Mouse (Mus musculus): ENCODE measurements around the gene Serhl. TPM values are rescaled to one million over a fixed set of nuclear protein-coding genes. Genes with fewer than 3 reads are reported as not detected.
"Not testable (repeated sequence)": the region's sequence is repeated elsewhere in the genome, so short reads cannot be mapped to it uniquely, and the experiment has no call there.

Gene Serhl
- polyA plus RNA-seq, 1 experiment from 2014 or later = 61.0 TPM

- 74% methylated on average over 3 of the region's 3 CpGs for WGBS
- not testable (repeated sequence) for H3K4me1 ChIP-seq (ENCODE audit: control insufficient read depth, insufficient read depth, low read length); H3K9me3 ChIP-seq (replicated peaks; ENCODE audit: control insufficient read depth, low read length); H3K9ac ChIP-seq (ENCODE audit: low read length); H3K4me2 ChIP-seq (ENCODE audit: low read depth, low read length); ATAC-seq (ENCODE audit: insufficient read depth, low FRiP score); H3K27ac ChIP-seq (ENCODE audit: low read length); H3K27me3 ChIP-seq (ENCODE audit: control insufficient read depth, insufficient read depth, low read length); H3K4me3 ChIP-seq (replicated peaks; ENCODE audit: low read length)
- peaks cover 18% of the 10 kb centered on the region for H3K36me3 ChIP-seq (ENCODE audit: control insufficient read depth, insufficient read depth, low read length)
Measured at GRCm38 (mm10) chr15:83127037-83127436, 37.7 kb downstream of the Serhl start.

GRCm38 (mm10) chr15:83129530-83130231, 40.4 kb downstream of the Serhl start:
- Histone ChIP-seq H3K27ac (ENCODE audit: low read length) (no peak overlapping the region), H3K4me2 (ENCODE audit: low read depth, low read length) (no peak overlapping the region), H3K36me3 (ENCODE audit: control insufficient read depth, insufficient read depth, low read length) (peaks cover 28% of the 10 kb centered on the region), H3K9me3 (replicated peaks; ENCODE audit: control insufficient read depth, low read length) (no peaks in the 10 kb centered on the region), H3K4me1 (ENCODE audit: control insufficient read depth, insufficient read depth, low read length) (no peaks in the 10 kb centered on the region), H3K27me3 (ENCODE audit: control insufficient read depth, insufficient read depth, low read length) (no peaks in the 10 kb centered on the region), H3K4me3 (replicated peaks; ENCODE audit: low read length) (no peak overlapping the region), H3K9ac (ENCODE audit: low read length) (no peak overlapping the region)
- no peak for ATAC-seq (ENCODE audit: insufficient read depth, low FRiP score)
- 86% methylated on average over 7 of the region's 7 CpGs for WGBS

GRCm38 (mm10) chr15:83134671-83135070, 45.4 kb downstream of the Serhl start:
- Histone ChIP-seq H3K27ac (ENCODE audit: low read length) (no peak overlapping the region), H3K4me2 (ENCODE audit: low read depth, low read length) (no peak overlapping the region), H3K4me1 (ENCODE audit: control insufficient read depth, insufficient read depth, low read length) (no peaks in the 10 kb centered on the region), H3K4me3 (replicated peaks; ENCODE audit: low read length) (no peak overlapping the region), H3K9ac (ENCODE audit: low read length) (no peak overlapping the region), H3K9me3 (replicated peaks; ENCODE audit: control insufficient read depth, low read length) (no peaks in the 10 kb centered on the region), H3K36me3 (ENCODE audit: control insufficient read depth, insufficient read depth, low read length) (peaks cover 43% of the 10 kb centered on the region), H3K27me3 (ENCODE audit: control insufficient read depth, insufficient read depth, low read length) (no peaks in the 10 kb centered on the region)
- no peak for ATAC-seq (ENCODE audit: insufficient read depth, low FRiP score)
- WGBS = 87% methylated on average over 6 of the region's 6 CpGs

GRCm38 (mm10) chr15:83135654-83136053, 46.3 kb downstream of the Serhl start:
- H3K9me3 ChIP-seq (replicated peaks; ENCODE audit: control insufficient read depth, low read length) = no peaks in the 10 kb centered on the region
- no peak overlapping the region for H3K9ac ChIP-seq (ENCODE audit: low read length)
- 77% methylated on average over 2 of the region's 2 CpGs for WGBS
- H3K4me2 ChIP-seq (ENCODE audit: low read depth, low read length) = no peak overlapping the region
- no peaks in the 10 kb centered on the region for H3K27me3 ChIP-seq (ENCODE audit: control insufficient read depth, insufficient read depth, low read length)
- no peak for ATAC-seq (ENCODE audit: insufficient read depth, low FRiP score)
- H3K27ac ChIP-seq (ENCODE audit: low read length) = no peak overlapping the region
- H3K36me3 ChIP-seq (ENCODE audit: control insufficient read depth, insufficient read depth, low read length) = peaks cover 43% of the 10 kb centered on the region
- peaks cover 3% of the 10 kb centered on the region; the same call in 1 of the 2 replicates for H3K4me1 ChIP-seq (ENCODE audit: control insufficient read depth, insufficient read depth, low read length)
- no peak overlapping the region for H3K4me3 ChIP-seq (replicated peaks; ENCODE audit: low read length)

DNA sequence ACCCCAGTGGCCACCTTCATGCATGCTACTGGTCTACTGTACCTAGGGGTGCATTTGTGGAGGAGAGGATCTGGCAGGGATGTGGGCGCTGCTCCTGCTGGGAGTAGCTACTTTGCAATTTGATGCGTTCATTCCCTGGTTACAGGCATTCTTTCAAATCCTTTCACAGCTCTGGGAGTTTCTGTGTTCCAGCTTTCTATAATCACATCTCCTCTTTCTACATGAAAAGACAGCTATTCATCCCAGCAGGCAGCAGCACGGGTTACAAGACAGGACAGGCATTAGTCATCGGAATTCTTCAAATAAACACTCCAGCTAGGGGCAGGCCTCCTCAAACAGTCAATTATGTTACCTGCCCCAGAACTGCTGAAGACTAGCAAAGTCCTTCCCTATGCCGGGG, 53.6 kb downstream of the Serhl start:
- Histone ChIP-seq H3K27me3 (ENCODE audit: control insufficient read depth, insufficient read depth, low read length) (no peaks in the 10 kb centered on the region), H3K4me1 (ENCODE audit: control insufficient read depth, insufficient read depth, low read length) (peaks cover 33% of the 10 kb centered on the region), H3K9ac (ENCODE audit: low read length) (no peak overlapping the region; the same call in 1 of the 2 replicates), H3K27ac (ENCODE audit: low read length) (peak overlapping the region; percentile 84), H3K4me2 (ENCODE audit: low read depth, low read length) (no peak overlapping the region), H3K4me3 (replicated peaks; ENCODE audit: low read length) (no peak overlapping the region), H3K9me3 (replicated peaks; ENCODE audit: control insufficient read depth, low read length) (no peaks in the 10 kb centered on the region), H3K36me3 (ENCODE audit: control insufficient read depth, insufficient read depth, low read length) (peaks cover 7% of the 10 kb centered on the region; the same call in 1 of the 2 replicates)
- peak; percentile 53; the same call in 1 of the 2 replicates for ATAC-seq (ENCODE audit: insufficient read depth, low FRiP score)
- 31% methylated on average over 5 of the region's 5 CpGs for WGBS

DNA sequence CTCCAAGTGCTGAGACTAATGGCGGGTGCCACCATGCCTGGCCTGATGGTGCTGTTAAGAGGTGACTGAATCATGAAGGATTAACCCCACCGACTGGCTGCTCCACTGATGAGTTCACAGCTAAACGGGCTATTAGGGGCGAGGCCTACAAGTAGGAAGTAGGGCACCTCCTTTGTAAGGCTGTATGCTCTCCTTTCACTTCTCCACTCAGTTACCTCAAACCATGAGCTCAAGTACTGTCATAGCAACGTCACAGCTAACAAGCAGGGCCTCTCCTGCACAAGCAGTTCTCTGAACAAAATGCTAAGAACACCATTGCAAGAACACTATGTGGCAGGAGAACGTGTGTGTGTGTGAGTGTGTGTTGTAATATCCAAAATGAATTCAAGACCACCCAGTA, 56.2 kb downstream of the Serhl start:
- Histone ChIP-seq H3K4me2 (ENCODE audit: low read depth, low read length) (no peak overlapping the region), H3K27me3 (ENCODE audit: control insufficient read depth, insufficient read depth, low read length) (no peaks in the 10 kb centered on the region), H3K9me3 (replicated peaks; ENCODE audit: control insufficient read depth, low read length) (no peaks in the 10 kb centered on the region), H3K27ac (ENCODE audit: low read length) (no peak overlapping the region), H3K4me1 (ENCODE audit: control insufficient read depth, insufficient read depth, low read length) (peaks cover 38% of the 10 kb centered on the region), H3K36me3 (ENCODE audit: control insufficient read depth, insufficient read depth, low read length) (0 out of 2 replicates have a peak, but pooled peaks cover 5% of the 10 kb centered on the region), H3K4me3 (replicated peaks; ENCODE audit: low read length) (no peak overlapping the region), H3K9ac (ENCODE audit: low read length) (no peak overlapping the region)
- no peak for ATAC-seq (ENCODE audit: insufficient read depth, low FRiP score)
- 77% methylated on average over 6 of the region's 6 CpGs for WGBS

DNA sequence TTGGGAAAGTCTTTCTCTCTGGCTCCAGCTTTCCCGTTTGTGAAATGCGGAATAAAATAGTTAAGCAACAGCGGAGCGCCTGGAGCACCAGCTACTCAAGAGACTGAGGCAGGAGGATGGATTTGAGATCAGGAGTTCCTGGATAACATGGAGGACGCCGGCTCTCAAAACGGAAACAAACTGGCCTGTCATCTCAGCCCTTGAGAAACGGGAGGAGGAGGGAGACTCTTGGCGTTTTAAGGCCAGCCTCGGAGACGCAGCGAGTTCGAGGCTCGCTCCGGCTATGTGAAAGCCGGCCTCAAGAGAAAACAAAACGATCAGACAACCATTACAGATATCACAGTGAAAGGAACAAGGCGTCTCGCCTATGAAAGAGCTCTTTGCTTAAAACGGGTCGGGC, 59.1 kb downstream of the Serhl start:
- Histone ChIP-seq H3K27ac (ENCODE audit: low read length) (peak overlapping the region; percentile 97), H3K27me3 (ENCODE audit: control insufficient read depth, insufficient read depth, low read length) (no peaks in the 10 kb centered on the region), H3K4me2 (ENCODE audit: low read depth, low read length) (peak overlapping the region; percentile 78), H3K9me3 (replicated peaks; ENCODE audit: control insufficient read depth, low read length) (no peaks in the 10 kb centered on the region), H3K9ac (ENCODE audit: low read length) (peak overlapping the region; percentile 97), H3K4me1 (ENCODE audit: control insufficient read depth, insufficient read depth, low read length) (peaks cover 17% of the 10 kb centered on the region), H3K4me3 (replicated peaks; ENCODE audit: low read length) (peak overlapping the region; percentile 81), H3K36me3 (ENCODE audit: control insufficient read depth, insufficient read depth, low read length) (0 out of 2 replicates have a peak, but pooled peaks cover 5% of the 10 kb centered on the region)
- 2% methylated on average over 21 of the region's 21 CpGs for WGBS
- no peak for ATAC-seq (ENCODE audit: insufficient read depth, low FRiP score)

DNA sequence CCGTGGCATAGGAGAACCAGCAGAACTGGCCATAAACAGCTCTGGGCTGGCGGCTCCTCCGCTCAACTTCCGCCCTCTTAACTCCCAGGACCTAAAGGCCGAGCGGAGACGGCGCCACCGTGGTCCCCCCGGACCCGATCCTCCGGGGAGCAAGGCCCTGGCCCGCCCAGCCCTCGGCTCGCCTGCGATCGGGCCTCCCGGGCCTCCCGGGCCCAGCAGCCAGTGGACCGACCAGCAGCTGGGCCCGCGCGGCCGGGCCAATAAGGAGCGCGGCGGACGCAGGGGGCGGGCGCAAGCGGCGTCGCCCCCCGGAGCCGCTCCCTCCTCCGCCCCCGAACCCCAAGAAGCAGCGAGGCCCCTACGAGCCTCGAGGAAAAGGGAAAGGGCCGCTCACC, 59.5 kb downstream of the Serhl start:
- peak; percentile 82 for ATAC-seq (ENCODE audit: insufficient read depth, low FRiP score)
- peak overlapping the region; percentile 81 for H3K4me3 ChIP-seq (replicated peaks; ENCODE audit: low read length)
- H3K36me3 ChIP-seq (ENCODE audit: control insufficient read depth, insufficient read depth, low read length) = 0 out of 2 replicates have a peak, but pooled peaks cover 5% of the 10 kb centered on the region
- H3K9ac ChIP-seq (ENCODE audit: low read length) = peak overlapping the region; percentile 97
- H3K27ac ChIP-seq (ENCODE audit: low read length) = peak overlapping the region; percentile 97
- H3K4me2 ChIP-seq (ENCODE audit: low read depth, low read length) = peak overlapping the region; percentile 78
- H3K27me3 ChIP-seq (ENCODE audit: control insufficient read depth, insufficient read depth, low read length) = no peaks in the 10 kb centered on the region
- H3K4me1 ChIP-seq (ENCODE audit: control insufficient read depth, insufficient read depth, low read length) = peaks cover 15% of the 10 kb centered on the region; the same call in 1 of the 2 replicates
- under 1% methylated on average over 41 of the region's 41 CpGs for WGBS
- H3K9me3 ChIP-seq (replicated peaks; ENCODE audit: control insufficient read depth, low read length) = no peaks in the 10 kb centered on the region

DNA sequence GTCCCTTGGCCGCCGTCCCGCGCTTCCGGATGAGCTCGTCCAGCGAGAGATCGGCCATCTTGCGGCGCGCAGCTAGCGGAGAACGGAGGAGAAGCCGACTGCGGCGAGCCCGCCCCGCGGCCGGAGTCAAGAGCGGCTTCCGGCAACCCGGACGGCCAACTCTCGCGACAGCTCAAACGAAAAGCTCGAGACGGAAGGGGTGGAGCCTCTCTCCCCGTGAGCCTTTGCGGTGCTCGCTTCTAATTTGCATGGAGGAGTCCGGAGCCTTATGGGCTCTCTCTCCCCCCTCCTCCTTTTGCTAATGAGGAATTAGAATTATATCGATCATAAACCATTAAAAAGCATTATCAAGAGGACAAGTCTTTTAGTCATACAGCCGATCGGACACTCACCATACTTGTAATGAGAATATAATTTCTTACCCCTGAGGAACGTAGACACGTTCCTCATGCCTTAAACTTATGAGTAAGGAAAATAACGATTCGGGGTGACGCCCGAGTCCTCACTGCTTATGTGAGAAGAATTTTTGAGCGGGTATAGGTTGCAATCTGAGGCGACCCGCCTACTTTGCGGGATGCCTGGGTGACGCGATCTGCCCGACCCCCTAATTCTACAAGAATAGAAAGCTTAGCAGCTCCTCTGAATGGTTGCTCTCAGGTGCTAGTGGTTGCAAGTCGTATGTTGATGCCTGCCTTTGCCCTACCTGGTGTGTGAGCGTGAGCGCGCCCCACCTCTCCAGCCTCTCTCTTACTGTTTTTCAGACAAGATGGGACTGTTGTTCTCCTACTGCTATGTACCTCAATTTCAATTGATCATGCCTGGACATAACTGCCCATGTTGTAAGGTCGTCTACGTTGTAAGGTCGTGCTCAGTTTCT, 60.1 kb downstream of the Serhl start, which contains the start of gene Poldip3:
Poldip3 (minus strand) TSS at position 189 of the 877 bp plus-strand sequence.
- Histone ChIP-seq H3K27ac (ENCODE audit: low read length) (peak within 1 kb of the TSS; percentile 97), H3K36me3 (ENCODE audit: control insufficient read depth, insufficient read depth, low read length) (0 out of 2 replicates have a peak, but pooled peaks cover 5% of the 10 kb centered on the region), H3K4me3 (replicated peaks; ENCODE audit: low read length) (peak within 1 kb of the TSS; percentile 81), H3K4me1 (ENCODE audit: control insufficient read depth, insufficient read depth, low read length) (peaks cover 15% of the 10 kb centered on the region; the same call in 1 of the 2 replicates), H3K27me3 (ENCODE audit: control insufficient read depth, insufficient read depth, low read length) (no peaks in the 10 kb centered on the region), H3K9ac (ENCODE audit: low read length) (peak within 1 kb of the TSS; percentile 97), H3K9me3 (replicated peaks; ENCODE audit: control insufficient read depth, low read length) (no peaks in the 10 kb centered on the region), H3K4me2 (ENCODE audit: low read depth, low read length) (peak within 1 kb of the TSS; percentile 78)
- ATAC-seq (ENCODE audit: insufficient read depth, low FRiP score) = peak; percentile 94
- under 1% methylated on average over 56 of the region's 56 CpGs for WGBS
